Mouse (Mus musculus): Measurements from ENCODE around the gene Siah1b. TPM values are rescaled to one million over a fixed set of nuclear protein-coding genes. Genes with fewer than 3 reads are reported as not detected.

The Siah1b gene
- total RNA-seq, 2 experiments from 2014 or later: 2.6 to 3.6 TPM

- no peak for DNase-seq
These were observed 43.8 kb downstream of the Siah1b start for GRCm38 (mm10) chrX:164032526-164032925.

GRCm38 (mm10) chrX:164027607-164028289 lies 48.5 kb downstream of the Siah1b start, which contains the start of gene Car5b:
Gene Car5b, minus strand, starts transcription at chrX:164027997.
- DNase-seq: peak; percentile 86

Other genes starting within 250 kb of the Siah1b start
- gene Ap1s2, start 167.5 kb downstream of the Siah1b start, total RNA-seq (2021): 10 to 100 TPM; 21.0 to 28.6 TPM
- gene Zrsr2, start 117.8 kb downstream of the Siah1b start, total RNA-seq (2021): 10 to 100 TPM; 12.1 to 15.5 TPM
- gene Car5b, start 48.5 kb downstream of the Siah1b start, total RNA-seq (2021): 1 to 10 TPM in 1 of 2 experiments, under 1 TPM in 1; 0.31 to 4.2 TPM
- not detected for gene Cltrn, start 12.3 kb upstream of the Siah1b start, total RNA-seq (2021)
- under 1 TPM; 0.56 to 0.67 TPM for gene Ace2, start 62.8 kb upstream of the Siah1b start, total RNA-seq (2021)
- gene Bmx, start 181.7 kb upstream of the Siah1b start, total RNA-seq (2021): under 1 TPM; 0.36 to 0.56 TPM
- gene Pir, start 192.9 kb upstream of the Siah1b start, total RNA-seq (2021): 1 to 10 TPM; 3.5 to 4.5 TPM

Data from gastrocnemius, postnatal 25 days (tissue).